Mouse (Mus musculus): ENCODE measurements around the gene Fnbp1l. TPM values are rescaled to one million over a fixed set of nuclear protein-coding genes. Genes with fewer than 3 reads are reported as not detected.

Gene Fnbp1l
- polyA plus RNA-seq, 1 experiment from 2014 or later, result 147 TPM

- ATAC-seq (ENCODE audit: low FRiP score), result no peak
- peaks cover 28% of the 10 kb centered on the region for H3K4me1 ChIP-seq
- no peak overlapping the region for H3K4me3 ChIP-seq (replicated peaks)
- no peak overlapping the region for H3K4me2 ChIP-seq
- no peak overlapping the region for H3K9ac ChIP-seq (replicated peaks)
- no peaks in the 10 kb centered on the region for H3K36me3 ChIP-seq
- WGBS, result 88% methylated on average over 4 of the region's 4 CpGs
- H3K9me3 ChIP-seq (replicated peaks), result no peaks in the 10 kb centered on the region
- no peaks in the 10 kb centered on the region for H3K27me3 ChIP-seq (replicated peaks)
- H3K27ac ChIP-seq (replicated peaks), result no peak overlapping the region
These were observed 20.2 kb downstream of the Fnbp1l start for GRCm38 (mm10) chr3:122599291-122599690.

- Histone ChIP-seq H3K27ac (replicated peaks) (no peak overlapping the region), H3K9me3 (replicated peaks) (no peaks in the 10 kb centered on the region), H3K27me3 (replicated peaks) (no peaks in the 10 kb centered on the region), H3K4me3 (replicated peaks) (no peak overlapping the region), H3K4me2 (no peak overlapping the region), H3K4me1 (peaks cover 10% of the 10 kb centered on the region; the same call in 1 of the 2 replicates), H3K36me3 (0 out of 2 replicates have a peak, but pooled peaks cover 6% of the 10 kb centered on the region), H3K9ac (replicated peaks) (no peak overlapping the region)
- 98% methylated on average over 5 of the region's 5 CpGs for WGBS
- ATAC-seq (ENCODE audit: low FRiP score), result no peak
These were observed 28.7 kb downstream of the Fnbp1l start for GRCm38 (mm10) chr3:122590804-122591203.

GRCm38 (mm10) chr3:122590346-122590745 is 29.2 kb downstream of the Fnbp1l start:
- no peak for ATAC-seq (ENCODE audit: low FRiP score)
- Histone ChIP-seq H3K27ac (replicated peaks) (no peak overlapping the region), H3K4me1 (peaks cover 10% of the 10 kb centered on the region; the same call in 1 of the 2 replicates), H3K36me3 (0 out of 2 replicates have a peak, but pooled peaks cover 8% of the 10 kb centered on the region), H3K4me3 (replicated peaks) (no peak overlapping the region), H3K4me2 (no peak overlapping the region), H3K9ac (replicated peaks) (no peak overlapping the region), H3K9me3 (replicated peaks) (no peaks in the 10 kb centered on the region), H3K27me3 (replicated peaks) (no peaks in the 10 kb centered on the region)
- 64% methylated on average over 4 of the region's 4 CpGs for WGBS

- no peak for ATAC-seq (ENCODE audit: low FRiP score)
- no peak overlapping the region for H3K4me3 ChIP-seq (replicated peaks)
- H3K27me3 ChIP-seq (replicated peaks), result no peaks in the 10 kb centered on the region
- H3K4me2 ChIP-seq, result no peak overlapping the region
- peaks cover 7% of the 10 kb centered on the region; the same call in 1 of the 2 replicates for H3K4me1 ChIP-seq
- 0 out of 2 replicates have a peak, but pooled peaks cover 8% of the 10 kb centered on the region for H3K36me3 ChIP-seq
- WGBS, result 52% methylated on average over 3 of the region's 3 CpGs
- no peaks in the 10 kb centered on the region for H3K9me3 ChIP-seq (replicated peaks)
- no peak overlapping the region for H3K9ac ChIP-seq (replicated peaks)
- H3K27ac ChIP-seq (replicated peaks), result no peak overlapping the region
These were observed 32.4 kb downstream of the Fnbp1l start for GRCm38 (mm10) chr3:122586918-122587641.

DNA sequence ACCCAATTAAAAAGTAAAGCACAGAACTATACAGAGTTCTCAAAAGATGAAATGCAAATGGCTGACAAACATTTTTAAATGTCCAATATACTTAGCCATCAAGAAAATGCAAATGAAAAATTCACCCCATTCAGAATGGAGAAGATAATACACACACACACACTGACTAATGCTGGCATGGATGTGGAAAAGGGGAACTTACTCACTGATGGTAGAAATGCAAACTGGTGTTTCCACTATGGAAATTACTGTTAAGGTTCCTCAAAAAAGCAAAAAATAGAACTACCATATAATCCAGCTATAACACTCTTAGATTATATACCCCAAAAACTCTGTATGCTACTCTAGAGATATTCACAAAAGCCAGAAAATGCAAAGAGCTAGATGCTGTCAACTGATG is 42.2 kb downstream of the Fnbp1l start:
- peaks cover 3% of the 10 kb centered on the region; the same call in 1 of the 2 replicates for H3K4me1 ChIP-seq
- H3K4me3 ChIP-seq (replicated peaks), result no peak overlapping the region
- no peak for ATAC-seq (ENCODE audit: low FRiP score)
- H3K9ac ChIP-seq (replicated peaks), result no peak overlapping the region
- H3K36me3 ChIP-seq, result peaks cover 6% of the 10 kb centered on the region; the same call in 1 of the 2 replicates
- no peak overlapping the region for H3K4me2 ChIP-seq
- H3K9me3 ChIP-seq (replicated peaks), result no peaks in the 10 kb centered on the region
- H3K27me3 ChIP-seq (replicated peaks), result no peaks in the 10 kb centered on the region
- no peak overlapping the region for H3K27ac ChIP-seq (replicated peaks)

GRCm38 (mm10) chr3:122574921-122575320 is 44.6 kb downstream of the Fnbp1l start:
- Histone ChIP-seq H3K27me3 (replicated peaks) (no peaks in the 10 kb centered on the region), H3K9ac (replicated peaks) (no peak overlapping the region), H3K4me2 (no peak overlapping the region), H3K4me3 (replicated peaks) (no peak overlapping the region), H3K9me3 (replicated peaks) (no peaks in the 10 kb centered on the region), H3K4me1 (peaks cover 6% of the 10 kb centered on the region; the same call in 1 of the 2 replicates), H3K36me3 (peaks cover 6% of the 10 kb centered on the region; the same call in 1 of the 2 replicates), H3K27ac (replicated peaks) (no peak overlapping the region)
- ATAC-seq (ENCODE audit: low FRiP score), result no peak
- 75% methylated on average over 1 of the region's 1 CpGs for WGBS

DNA sequence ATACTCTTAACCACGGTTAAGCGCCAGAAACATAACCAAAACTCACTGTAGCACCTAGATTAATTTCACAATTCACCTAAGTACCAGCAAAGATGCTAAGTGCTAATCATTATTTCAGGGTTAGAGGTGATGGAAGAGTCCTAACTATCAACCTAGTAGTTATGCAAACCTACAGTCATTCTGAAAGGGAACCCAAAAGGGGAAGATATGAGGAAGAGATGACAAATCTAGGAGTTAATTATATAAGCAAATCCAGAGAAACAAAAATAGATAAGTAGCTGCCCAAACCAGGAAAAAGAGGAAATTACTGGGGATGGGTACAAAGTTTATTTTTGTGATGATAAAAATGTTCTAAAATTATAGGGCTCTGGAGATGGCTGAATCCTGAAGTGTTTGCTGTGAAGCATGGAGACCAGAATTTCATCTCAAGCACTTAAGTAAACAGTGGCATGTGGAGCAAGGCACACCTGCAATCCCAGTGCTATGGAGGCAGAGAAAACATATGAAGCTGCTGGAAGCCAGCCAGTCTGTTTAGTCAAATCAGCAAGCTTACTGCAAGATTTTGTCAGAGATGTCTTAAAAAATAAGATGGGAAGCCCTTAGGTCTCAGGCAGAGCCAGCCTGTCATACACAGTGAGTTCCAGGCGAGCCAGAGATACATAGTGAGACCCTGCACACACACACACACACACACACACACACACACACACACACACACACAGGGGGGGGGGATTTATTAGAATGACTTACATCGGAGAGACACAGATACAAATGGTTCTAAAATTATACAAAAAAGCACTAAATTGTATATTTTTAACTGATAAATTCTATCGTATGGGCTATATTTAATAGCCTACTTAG is 45.9 kb downstream of the Fnbp1l start:
- Histone ChIP-seq H3K27me3 (replicated peaks) (no peaks in the 10 kb centered on the region), H3K9me3 (replicated peaks) (no peaks in the 10 kb centered on the region), H3K4me3 (replicated peaks) (no peak overlapping the region), H3K4me2 (no peak overlapping the region), H3K9ac (replicated peaks) (no peak overlapping the region), H3K36me3 (peaks cover 6% of the 10 kb centered on the region; the same call in 1 of the 2 replicates), H3K4me1 (peaks cover 6% of the 10 kb centered on the region; the same call in 1 of the 2 replicates), H3K27ac (replicated peaks) (no peak overlapping the region)
- WGBS, result 91% methylated on average over 5 of the region's 5 CpGs
- no peak for ATAC-seq (ENCODE audit: low FRiP score)

DNA sequence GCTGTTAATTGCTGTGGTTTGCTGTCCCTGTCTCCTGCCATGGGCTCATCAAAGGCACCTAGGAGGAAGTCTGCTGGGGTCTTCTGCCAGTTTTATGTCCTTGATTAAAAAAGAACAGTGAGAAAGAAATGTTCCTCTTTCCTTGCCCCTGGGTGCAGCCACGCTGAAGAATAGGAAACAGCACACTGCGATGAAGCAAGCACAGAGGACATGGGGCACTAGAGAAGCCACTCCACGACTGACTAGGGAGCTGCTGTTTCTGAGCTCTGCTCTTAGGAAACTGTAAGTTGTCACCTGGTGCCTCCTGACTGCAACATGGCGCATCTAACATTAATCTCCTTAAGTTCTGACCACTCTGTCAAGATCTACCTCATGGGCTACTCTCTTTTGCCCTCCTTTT is 53.0 kb downstream of the Fnbp1l start:
- no peak overlapping the region for H3K4me2 ChIP-seq
- no peak for ATAC-seq (ENCODE audit: low FRiP score)
- WGBS, result 70% methylated on average over 4 of the region's 4 CpGs

DNA sequence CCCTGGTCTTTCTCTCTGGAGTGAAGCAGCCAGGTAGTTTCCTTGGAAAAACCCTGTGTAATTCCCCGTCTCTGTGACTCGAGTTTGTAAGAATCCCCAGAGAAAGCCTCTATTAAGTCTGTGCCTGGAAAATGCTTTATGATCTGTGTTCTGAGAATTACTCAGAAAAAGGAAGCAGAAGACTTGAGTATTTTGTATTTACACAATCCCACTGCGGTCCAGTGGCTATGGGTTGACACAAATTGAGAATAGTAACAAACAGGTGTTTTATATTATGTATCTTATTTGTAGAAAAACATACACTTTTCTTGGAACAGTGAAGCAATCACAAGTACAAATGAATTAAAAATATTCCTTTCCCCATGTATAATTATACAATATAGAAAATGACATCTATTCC is 53.4 kb downstream of the Fnbp1l start:
- Histone ChIP-seq H3K4me3 (replicated peaks) (no peak overlapping the region), H3K9me3 (replicated peaks) (no peaks in the 10 kb centered on the region), H3K36me3 (peaks cover 8% of the 10 kb centered on the region), H3K27me3 (replicated peaks) (no peaks in the 10 kb centered on the region), H3K27ac (replicated peaks) (no peak overlapping the region), H3K4me2 (no peak overlapping the region), H3K9ac (replicated peaks) (no peak overlapping the region), H3K4me1 (0 out of 2 replicates have a peak, but pooled peaks cover 2% of the 10 kb centered on the region)
- WGBS, result 68% methylated on average over 3 of the region's 3 CpGs
- ATAC-seq (ENCODE audit: low FRiP score), result no peak

More for the DNA sequence above, 53.0 kb downstream of the Fnbp1l start:
- H3K36me3 ChIP-seq, result peaks cover 8% of the 10 kb centered on the region
- H3K9ac ChIP-seq (replicated peaks), result no peak overlapping the region
- no peaks in the 10 kb centered on the region for H3K27me3 ChIP-seq (replicated peaks)
- no peaks in the 10 kb centered on the region for H3K9me3 ChIP-seq (replicated peaks)
- H3K4me1 ChIP-seq, result 0 out of 2 replicates have a peak, but pooled peaks cover 2% of the 10 kb centered on the region
- no peak overlapping the region for H3K4me3 ChIP-seq (replicated peaks)
- H3K27ac ChIP-seq (replicated peaks), result no peak overlapping the region

GRCm38 (mm10) chr3:122565285-122565684 is 54.2 kb downstream of the Fnbp1l start:
- 40% methylated on average over 7 of the region's 7 CpGs for WGBS
- peaks cover 8% of the 10 kb centered on the region for H3K36me3 ChIP-seq
- ATAC-seq (ENCODE audit: low FRiP score), result no peak

DNA sequence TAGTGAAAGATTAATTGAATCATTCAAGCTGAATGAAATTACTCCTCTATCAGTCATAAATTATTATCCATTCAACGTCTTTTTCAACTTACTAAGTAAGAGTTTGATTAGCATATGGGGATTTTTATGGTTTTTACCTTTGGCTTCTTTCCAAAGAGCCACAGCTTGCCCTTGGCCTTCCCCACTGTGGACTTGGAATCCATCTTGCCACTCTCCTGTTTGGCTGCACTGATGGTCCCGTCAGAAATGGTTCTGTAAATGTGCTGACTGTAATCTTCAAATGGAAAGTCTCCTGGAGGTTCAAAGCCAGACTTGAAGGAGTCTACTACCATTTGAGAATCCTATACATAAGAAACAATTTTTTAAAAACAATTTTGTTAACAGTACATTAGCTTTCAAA is 61.7 kb downstream of the Fnbp1l start:
- Histone ChIP-seq H3K9me3 (replicated peaks) (no peaks in the 10 kb centered on the region), H3K4me2 (no peak overlapping the region), H3K27ac (replicated peaks) (no peak overlapping the region), H3K9ac (replicated peaks) (no peak overlapping the region), H3K36me3 (peaks cover 6% of the 10 kb centered on the region; the same call in 1 of the 2 replicates), H3K27me3 (replicated peaks) (no peaks in the 10 kb centered on the region), H3K4me1 (no peaks in the 10 kb centered on the region), H3K4me3 (replicated peaks) (no peak overlapping the region)
- 32% methylated on average over 2 of the region's 2 CpGs for WGBS
- no peak for ATAC-seq (ENCODE audit: low FRiP score)

More at GRCm38 (mm10) chr3:122565285-122565684, 54.2 kb downstream of the Fnbp1l start:
- H3K4me2 ChIP-seq, result no peak overlapping the region
- H3K9me3 ChIP-seq (replicated peaks), result no peaks in the 10 kb centered on the region
- H3K4me3 ChIP-seq (replicated peaks), result no peak overlapping the region
- H3K27me3 ChIP-seq (replicated peaks), result no peaks in the 10 kb centered on the region
- H3K9ac ChIP-seq (replicated peaks), result no peak overlapping the region
- 0 out of 2 replicates have a peak, but pooled peaks cover 2% of the 10 kb centered on the region for H3K4me1 ChIP-seq
- H3K27ac ChIP-seq (replicated peaks), result no peak overlapping the region

All from neural tube, embryonic 15.5 days (tissue).